Mouse (Mus musculus) forebrain, embryonic 14.5 days (tissue): ENCODE results near the gene Rad54l. TPM values are rescaled to one million over a fixed set of nuclear protein-coding genes. Genes with fewer than 3 reads are reported as not detected.
A peak's percentile ranks its signal among the peaks of the same experiment; 100 is the strongest.

Experiments used
- ATAC-seq: fragments of 200-750 bp; cut with Nextera tagmentation; 2 replicates; pipeline ENCODE4 v1.8.0; 2017; ENCODE audit warnings: mild to moderate bottlenecking, moderate library complexity
- DNase-seq: peaks from one replicate; pipeline ENCODE4 v3.0.0-alpha.2; 2015; ENCODE audit warnings: low spot score
- H3K27ac ChIP-seq: fragments of 300-500 bp; sonication (generic); 2 replicates; pipeline ENCODE4 v1.5.1; 2014; ENCODE audit warnings: low read depth, mild to moderate bottlenecking, control low read depth, low read length, moderate library complexity
- H3K27me3 ChIP-seq: fragments of 300-500 bp; sonication (generic); replicated peaks from 2 replicates; pipeline ENCODE4 v1.6.1; 2014; ENCODE audit warnings: low read length, control low read depth, mixed read lengths; ENCODE audit not compliant: control insufficient read depth, insufficient read depth
- H3K36me3 ChIP-seq: fragments of 300-500 bp; sonication (generic); 2 replicates; pipeline ENCODE4 v1.6.1; 2014; ENCODE audit warnings: low read length, control low read depth; ENCODE audit not compliant: control insufficient read depth, insufficient read depth
- H3K4me1 ChIP-seq: fragments of 300-500 bp; sonication (generic); 2 replicates; pipeline ENCODE4 v1.6.1; 2014; ENCODE audit warnings: antibody characterized with exemption, low read length, control low read depth; ENCODE audit not compliant: control insufficient read depth, insufficient read depth
- H3K4me2 ChIP-seq: fragments of 300-500 bp; sonication (generic); 2 replicates; pipeline ENCODE4 v1.6.1; 2014; ENCODE audit warnings: mild to moderate bottlenecking, control low read depth, low read length
- H3K4me3 ChIP-seq: fragments of 300-500 bp; sonication (generic); 2 replicates; pipeline ENCODE4 v1.5.1; 2014; ENCODE audit warnings: low read depth, low read length, control low read depth
- H3K9ac ChIP-seq: fragments of 300-500 bp; sonication (generic); 2 replicates; pipeline ENCODE4 v1.6.1; 2014; ENCODE audit warnings: mild to moderate bottlenecking, low read length, control low read depth, moderate library complexity
- H3K9me3 ChIP-seq: fragments of 300-500 bp; sonication (generic); replicated peaks from 2 replicates; pipeline ENCODE4 v1.6.1; 2016; ENCODE audit warnings: low read length, control low read depth, mixed read lengths; ENCODE audit not compliant: control insufficient read depth
- WGBS: fragments of 180-500 bp; shearing (Covaris S2); extraction: QIAGEN DNeasy Blood & Tissue Kit; methylation state at CpG from one replicate; pipeline ENCODE4 v1.1.7; 2014; 5-methylcytosine and 5-hydroxymethylcytosine counted together
- polyA plus RNA-seq: library from polyadenylated mRNA; unstranded; fragments of >200 nt; fragmentation: Nextera tagmentation; extraction: Ambion mirVana; gene quantifications from 2 replicates; pipeline ENCODE4 v1.2.1, GENCODE M21; 2014

The Rad54l gene
- polyA plus RNA-seq: 18.1 and 18.2 TPM in 2 replicates

DNA sequence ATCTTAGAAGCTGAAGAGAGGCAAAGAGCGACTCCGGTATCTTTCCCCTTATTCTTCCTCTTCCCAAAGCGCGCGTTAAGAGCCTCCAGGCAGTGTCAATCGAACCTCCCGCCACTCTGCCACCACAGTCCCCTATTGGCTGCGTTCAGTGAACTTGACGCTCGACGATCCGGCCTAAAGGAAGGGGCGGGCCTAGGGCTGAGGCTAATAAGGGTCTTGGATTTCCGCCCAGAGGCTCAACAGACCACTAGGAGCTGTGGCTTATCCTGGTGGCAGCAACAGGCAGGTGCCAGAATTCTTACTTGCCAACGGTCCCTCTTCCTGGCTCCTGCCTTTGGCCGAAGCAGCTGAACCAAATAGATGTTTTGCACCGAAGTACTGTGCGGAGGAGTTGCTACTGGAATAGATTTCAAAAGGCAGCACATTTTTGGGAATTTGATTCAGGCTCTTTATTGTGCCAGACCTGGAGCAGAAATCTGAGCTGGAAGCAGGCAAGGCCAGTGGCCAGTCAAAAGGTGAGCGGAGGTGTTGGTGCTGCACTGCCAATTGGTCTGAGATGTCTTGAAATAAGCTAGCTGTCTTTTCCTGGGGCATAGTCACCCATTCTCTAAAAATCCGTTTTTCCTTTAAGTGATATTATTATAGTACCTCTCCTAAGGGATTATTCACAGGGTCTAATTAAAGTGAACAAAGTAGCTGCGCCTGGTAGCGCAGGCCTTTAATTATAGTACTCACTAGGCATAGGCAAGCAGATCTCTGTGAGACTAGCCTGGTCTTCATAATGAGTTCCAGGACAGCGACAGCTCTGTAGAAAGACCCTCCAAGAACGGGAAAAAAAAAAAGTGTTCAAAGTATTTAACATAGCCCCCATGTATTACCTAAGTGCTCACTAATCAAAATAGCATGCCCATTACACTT is at the start of gene Rad54l, which contains the start of gene Pomgnt1:
Gene Rad54l (minus strand): TSS at position 89 of the 918 bp plus-strand sequence.
Gene Pomgnt1 (plus strand): TSS at position 239 of the 918 bp plus-strand sequence.
- H3K4me2 ChIP-seq: peak within 1 kb of the TSS; percentile 68
- no peaks in the 10 kb centered on the region for H3K36me3 ChIP-seq
- peak within 1 kb of the TSS; percentile 66 for H3K9ac ChIP-seq
- H3K9me3 ChIP-seq: no peaks in the 10 kb centered on the region
- WGBS: under 1% methylated on average over 24 of the region's 24 CpGs
- peak within 1 kb of the TSS; percentile 46 for H3K4me3 ChIP-seq
- peak within 1 kb of the TSS; percentile 55; the same call in 1 of the 2 replicates for H3K27ac ChIP-seq
- H3K27me3 ChIP-seq: no peaks in the 10 kb centered on the region
- DNase-seq (peak; percentile 98), ATAC-seq (peak; percentile 99)
- H3K4me1 ChIP-seq: peaks cover 9% of the 10 kb centered on the region

DNA sequence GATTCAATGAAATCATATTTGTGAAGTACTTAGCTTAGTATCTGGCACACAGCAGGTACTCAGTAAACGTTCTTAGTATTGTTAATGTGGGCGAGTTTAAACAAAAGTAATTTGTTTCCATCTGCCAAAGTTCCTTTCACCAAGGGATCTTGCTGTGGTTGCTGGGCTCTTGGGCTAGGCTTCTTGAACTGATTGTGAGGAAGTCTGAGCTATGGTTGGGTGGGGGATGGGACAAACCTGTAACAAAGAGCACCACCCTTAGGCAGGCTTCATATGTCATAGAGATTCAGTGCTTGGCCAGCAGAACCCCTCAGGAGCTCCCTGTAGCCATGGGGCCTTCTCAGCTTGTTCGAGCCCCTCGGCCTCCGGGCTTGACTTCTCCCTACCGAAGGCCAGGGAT is 49.6 kb upstream of the Rad54l start, which contains the start of the genes 1700042G07Rik and Gm49337:
Gene 1700042G07Rik (plus strand): TSS at position 301 of the 400 bp plus-strand sequence.
Gene Gm49337 (plus strand): TSS at position 313 of the 400 bp plus-strand sequence.
- WGBS: 80% methylated on average over 6 of the region's 6 CpGs
- no peak within 1 kb of the TSS for H3K27ac ChIP-seq
- H3K4me2 ChIP-seq: no peak within 1 kb of the TSS
- no peaks in the 10 kb centered on the region for H3K27me3 ChIP-seq
- H3K36me3 ChIP-seq: no peaks in the 10 kb centered on the region
- DNase-seq (no peak), ATAC-seq (no peak)
- no peaks in the 10 kb centered on the region for H3K9me3 ChIP-seq
- no peak within 1 kb of the TSS for H3K4me3 ChIP-seq
- no peak within 1 kb of the TSS for H3K9ac ChIP-seq
- H3K4me1 ChIP-seq: peaks cover 14% of the 10 kb centered on the region

DNA sequence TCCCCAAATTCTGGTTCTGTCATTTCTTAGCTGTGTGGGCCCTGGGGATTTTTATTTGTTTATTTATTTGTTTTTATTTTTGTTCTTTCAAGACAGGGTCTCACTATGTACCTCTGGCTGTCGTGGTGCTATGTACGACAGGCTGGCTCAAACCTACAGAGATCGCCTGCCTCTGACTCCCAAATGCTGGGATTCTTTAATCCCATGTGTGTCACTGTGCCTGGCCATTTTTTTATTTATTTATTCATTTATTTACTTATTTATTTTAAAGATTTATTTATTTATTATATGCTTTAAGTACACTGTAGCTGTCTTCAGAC is 45.8 kb upstream of the Rad54l start:
- no peak overlapping the region for H3K4me2 ChIP-seq
- no peak overlapping the region for H3K4me3 ChIP-seq
- 72% methylated on average over 3 of the region's 3 CpGs for WGBS
- no peaks in the 10 kb centered on the region for H3K4me1 ChIP-seq
- no peaks in the 10 kb centered on the region for H3K27me3 ChIP-seq
- DNase-seq (no peak), ATAC-seq (peak; percentile 43)
- H3K36me3 ChIP-seq: no peaks in the 10 kb centered on the region
- no peak overlapping the region for H3K9ac ChIP-seq
- no peaks in the 10 kb centered on the region for H3K9me3 ChIP-seq
- H3K27ac ChIP-seq: no peak overlapping the region

DNA sequence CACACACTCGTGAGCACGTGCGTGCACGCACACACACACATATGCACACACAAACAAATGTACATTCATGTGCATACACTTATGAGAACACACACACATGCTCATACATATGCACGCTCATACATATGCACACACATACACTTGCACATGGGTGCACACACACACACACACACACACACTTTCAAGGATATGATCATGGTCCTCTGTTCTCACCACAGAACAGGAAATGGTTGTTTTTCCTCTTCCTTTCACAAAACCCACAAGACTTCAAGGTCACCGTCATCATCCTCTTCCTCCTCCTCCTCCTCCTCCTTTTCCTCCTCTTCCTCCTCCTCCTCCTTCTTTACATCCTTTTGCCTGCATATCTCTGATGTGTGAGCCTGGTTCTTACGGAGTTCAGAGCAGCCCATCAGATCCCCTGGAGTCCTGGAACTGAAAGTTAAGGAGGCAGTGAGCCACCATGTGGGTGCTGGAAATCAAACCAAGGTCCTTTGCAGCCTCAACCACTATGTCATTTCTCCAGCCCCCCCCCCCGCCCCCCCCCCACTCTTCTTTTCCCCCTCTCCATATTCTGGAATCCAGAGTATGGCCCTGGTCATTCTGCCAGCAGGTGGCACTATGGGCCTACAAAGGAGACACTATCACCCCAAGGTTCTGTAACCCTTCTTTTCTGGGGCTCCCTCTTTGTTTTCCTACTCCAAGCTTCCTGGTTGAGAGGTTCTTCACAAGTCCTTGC is 45.3 kb upstream of the Rad54l start:
- Histone ChIP-seq H3K36me3 (no peaks in the 10 kb centered on the region), H3K27ac (no peak overlapping the region), H3K4me2 (no peak overlapping the region), H3K4me3 (no peak overlapping the region), H3K9ac (no peak overlapping the region), H3K27me3 (no peaks in the 10 kb centered on the region), H3K4me1 (no peaks in the 10 kb centered on the region), H3K9me3 (no peaks in the 10 kb centered on the region)
- ATAC-seq (peak; percentile 85), DNase-seq (peak; percentile 83)
- 84% methylated on average over 7 of the region's 8 CpGs for WGBS

DNA sequence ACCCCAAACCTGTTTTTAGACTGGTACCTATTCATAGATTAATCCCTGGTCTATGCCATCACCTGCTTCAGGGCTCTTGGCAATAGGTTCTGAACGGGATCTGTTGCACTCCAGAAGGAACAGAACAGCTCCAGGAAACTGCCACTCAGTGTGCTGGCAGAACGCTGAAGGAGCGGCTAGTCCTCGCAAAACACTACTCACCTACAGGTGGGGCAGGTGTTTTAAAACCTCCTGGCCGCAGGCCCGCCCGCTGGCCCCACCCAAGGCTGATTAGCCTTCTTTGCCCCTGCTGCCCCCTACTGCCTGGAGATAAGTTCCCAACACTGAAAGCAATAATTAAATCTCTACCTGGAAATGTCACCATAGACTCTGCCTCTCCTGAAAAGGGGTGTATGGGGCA is 43.9 kb upstream of the Rad54l start, which contains the start of gene Tspan1:
Gene Tspan1 (minus strand): TSS at position 198 of the 400 bp plus-strand sequence.
- Histone ChIP-seq H3K4me3 (no peak within 1 kb of the TSS), H3K36me3 (no peaks in the 10 kb centered on the region), H3K4me2 (no peak within 1 kb of the TSS), H3K4me1 (no peaks in the 10 kb centered on the region), H3K9ac (no peak within 1 kb of the TSS), H3K27ac (no peak within 1 kb of the TSS), H3K27me3 (no peaks in the 10 kb centered on the region), H3K9me3 (no peaks in the 10 kb centered on the region)
- no peak for ATAC-seq
- WGBS: 35% methylated on average over 7 of the region's 7 CpGs
- DNase-seq: no peak

DNA sequence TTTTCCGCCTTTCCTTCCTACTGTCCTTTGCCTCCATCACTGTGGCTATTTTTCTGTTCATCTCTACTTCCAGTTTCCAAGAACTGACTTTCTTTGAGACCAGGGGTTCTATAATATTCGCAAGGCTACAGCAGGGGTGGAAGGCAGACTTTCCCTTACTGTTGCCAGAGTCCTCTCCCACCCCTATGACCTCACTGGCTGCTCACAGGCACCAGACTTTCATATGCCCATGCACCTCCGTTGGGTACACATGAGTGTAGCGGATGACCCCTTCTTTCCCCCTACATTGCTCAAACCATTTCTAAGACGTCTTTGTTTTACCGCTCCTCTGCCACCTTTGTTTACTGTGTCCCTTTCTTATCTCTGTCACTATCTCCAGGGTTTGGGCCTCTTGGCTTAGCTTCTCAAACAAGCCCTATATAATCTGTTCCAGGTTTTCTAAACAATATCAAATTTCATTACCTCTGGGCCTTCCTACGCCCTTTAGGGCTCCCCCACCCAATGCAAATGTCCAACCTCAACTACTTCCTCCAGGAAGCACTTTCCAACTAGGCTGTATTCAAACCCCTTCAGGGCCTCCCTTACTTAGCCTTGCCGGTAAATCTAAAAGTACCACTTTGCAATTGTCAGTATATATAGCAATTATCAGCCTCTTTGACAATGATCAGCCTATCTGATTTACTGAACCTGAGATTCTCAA is 42.4 kb upstream of the Rad54l start:
- Histone ChIP-seq H3K27ac (no peak overlapping the region), H3K4me1 (no peaks in the 10 kb centered on the region), H3K4me3 (no peak overlapping the region), H3K9me3 (no peaks in the 10 kb centered on the region), H3K36me3 (no peaks in the 10 kb centered on the region), H3K27me3 (no peaks in the 10 kb centered on the region), H3K9ac (no peak overlapping the region), H3K4me2 (no peak overlapping the region)
- DNase-seq: no peak
- WGBS: 80% methylated on average over 8 of the region's 8 CpGs
- no peak for ATAC-seq

DNA sequence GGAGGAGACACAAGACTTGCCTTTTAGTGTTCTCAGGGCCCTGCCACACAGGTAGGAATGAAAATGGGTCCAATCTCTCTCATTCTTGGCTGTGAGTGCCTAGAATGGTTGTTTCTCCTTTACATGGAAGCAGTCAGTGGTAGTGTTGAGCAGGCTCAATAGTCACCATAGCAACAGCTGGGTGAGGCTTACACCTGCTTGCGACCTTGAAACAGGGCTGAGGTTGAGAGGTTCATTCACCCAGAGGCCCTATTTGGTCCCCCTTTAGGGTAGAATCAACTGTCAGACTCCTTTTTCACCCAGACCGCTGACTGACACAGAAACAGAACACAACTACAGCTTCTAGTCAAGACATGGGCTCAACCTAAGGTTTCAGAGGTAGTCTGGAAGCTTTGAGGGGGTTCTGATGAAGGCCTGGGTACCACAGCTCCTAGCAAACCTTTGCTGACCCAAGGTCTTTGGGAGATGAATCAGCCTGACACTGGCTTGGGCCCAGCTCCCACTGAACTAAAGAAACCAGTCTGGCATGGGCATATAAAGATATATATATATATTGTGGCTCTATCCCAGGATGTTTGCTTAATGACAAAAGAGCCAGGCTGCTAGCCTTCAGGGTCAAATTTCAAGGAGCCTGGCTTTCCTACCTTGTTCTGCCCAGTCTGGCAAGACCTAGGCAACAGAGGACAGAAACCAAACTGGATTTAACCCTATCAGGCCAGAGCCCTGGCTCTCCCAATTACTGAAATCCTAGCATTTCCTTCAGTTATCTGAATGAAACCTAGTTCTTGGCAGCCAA is 41.5 kb upstream of the Rad54l start:
- no peak overlapping the region for H3K9ac ChIP-seq
- no peak overlapping the region for H3K27ac ChIP-seq
- no peaks in the 10 kb centered on the region for H3K9me3 ChIP-seq
- ATAC-seq (no peak), DNase-seq (no peak)
- no peaks in the 10 kb centered on the region for H3K36me3 ChIP-seq
- no peaks in the 10 kb centered on the region for H3K27me3 ChIP-seq
- no peak overlapping the region for H3K4me2 ChIP-seq
- H3K4me1 ChIP-seq: no peaks in the 10 kb centered on the region
- no peak overlapping the region for H3K4me3 ChIP-seq
- WGBS: 85% methylated on average over 2 of the region's 2 CpGs

DNA sequence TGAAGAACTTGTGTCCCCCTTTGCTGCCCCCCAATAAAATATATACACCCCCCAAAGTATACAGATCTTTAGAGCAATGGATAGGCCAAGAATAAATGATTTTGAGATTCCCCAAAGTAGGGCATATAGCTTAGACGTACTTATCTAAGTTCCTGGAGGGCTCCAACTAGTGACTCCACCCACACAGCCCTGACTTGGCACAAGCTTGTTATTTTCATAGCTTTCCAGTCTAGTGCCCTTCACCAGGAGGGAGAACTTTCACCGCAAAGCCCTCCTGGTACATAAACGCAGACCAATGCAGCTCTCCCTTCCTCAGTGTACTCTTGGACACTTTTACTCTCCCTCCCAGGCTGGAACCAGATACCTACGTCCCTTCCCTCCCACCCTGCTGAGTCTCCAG is 38.7 kb upstream of the Rad54l start:
- H3K4me1 ChIP-seq: no peaks in the 10 kb centered on the region
- DNase-seq (no peak), ATAC-seq (no peak)
- peaks cover 24% of the 10 kb centered on the region for H3K36me3 ChIP-seq
- no peaks in the 10 kb centered on the region for H3K9me3 ChIP-seq
- no peak overlapping the region for H3K4me3 ChIP-seq
- H3K27me3 ChIP-seq: no peaks in the 10 kb centered on the region
- WGBS: 82% methylated on average over 4 of the region's 4 CpGs
- no peak overlapping the region for H3K27ac ChIP-seq
- no peak overlapping the region for H3K9ac ChIP-seq
- no peak overlapping the region for H3K4me2 ChIP-seq
